Mouse (Mus musculus): ENCODE measurements around the gene Vmn1r233.

- no peak for TF ChIP-seq CTCF (conservative IDR thresholded peaks at IDR 0.05; ENCODE audit: low read length)
- no peak for TF ChIP-seq NANOG (IDR thresholded peaks at IDR 0.05; ENCODE audit: borderline replicate concordance, low read length)
Measured at GRCm38 (mm10) chr17:20993716-20994115, 2.5 kb downstream of the Vmn1r233 start.
